Mouse (Mus musculus): ENCODE data around the gene Echs1. TPM values are rescaled to one million over a fixed set of nuclear protein-coding genes. Genes with fewer than 3 reads are reported as not detected.

Echs1 gene
- total and polyA plus RNA-seq, 3 experiments: 43.3 to 72.0 (median 47.8) TPM

- dilution Hi-C loops (cut with MboI; ENCODE audit: extremely low pct_ligation_motif_present, extremely low pct_unique_long_range_greater_than_20kb, low sequenced_read_pairs) (no loop called here), in situ Hi-C loops (cut with MboI; ENCODE audit: low pct_ligation_motif_present, low pct_unique_long_range_greater_than_20kb, low sequenced_read_pairs) (loop anchor here (25.0 kb wide), 1 partner anchor 759 kb away; the partner anchor contains the start of genes Odf3, Scgb1c1 and Urah)
- no peak overlapping the region for H3K9ac ChIP-seq (ENCODE audit: insufficient read depth, low read depth)
- TF ChIP-seq SMC3 (IDR thresholded peaks at IDR 0.05; ENCODE audit: low read depth, low read length): peak; percentile 82
- peak; percentile 64 to 91 for TF ChIP-seq CTCF (conservative IDR thresholded peaks at IDR 0.05 in 1 of 2, IDR thresholded peaks at IDR 0.05 in 1 of 2; ENCODE audit: low read depth in 2 of 2, low read length in 2 of 2)
- peak; percentile 93 for TF ChIP-seq RAD21 (IDR thresholded peaks at IDR 0.05; ENCODE audit: low read depth, low read length)
- no peak for TF ChIP-seq UBTF (IDR thresholded peaks at IDR 0.05; ENCODE audit: low read depth, low read length)
- TF ChIP-seq CHD2 (IDR thresholded peaks at IDR 0.05; ENCODE audit: low read length): no peak
- TF ChIP-seq ZC3H11A (IDR thresholded peaks at IDR 0.05; ENCODE audit: low read depth, low read length): peak; percentile 74
- no peak for TF ChIP-seq NELFE (IDR thresholded peaks at IDR 0.05; ENCODE audit: low read depth, low read length)
- TF ChIP-seq RCOR1 (conservative IDR thresholded peaks at IDR 0.05; ENCODE audit: low read depth, low read length): no peak
- DNase-seq (ENCODE audit: extremely low read depth): peak; percentile 81
- H3K27me3 ChIP-seq (replicated peaks): peaks cover 46% of the 10 kb centered on the region
- H3K36me3 ChIP-seq (replicated peaks in 1 of 2; ENCODE audit: control insufficient read depth in 1 of 2, insufficient read depth in 1 of 2, low read length in 1 of 2): no peaks in the 10 kb centered on the region
- peaks cover 17 to 22% of the 10 kb centered on the region in 2 experiments for H3K4me1 ChIP-seq (ENCODE audit: control insufficient read depth in 1 of 2, insufficient read depth in 2 of 2)
- no peak overlapping the region for H3K4me3 ChIP-seq (replicated peaks in 1 of 3; ENCODE audit: low read depth in 2 of 3, low read length in 2 of 3, poor library complexity in 1 of 3)
- no peaks in the 10 kb centered on the region for H3K79me2 ChIP-seq (replicated peaks; ENCODE audit: control insufficient read depth, extremely low read depth, insufficient read depth, poor library complexity, severe bottlenecking)
- no peaks in the 10 kb centered on the region for H3K9me3 ChIP-seq (replicated peaks; ENCODE audit: low read length)
- H3K4me2 ChIP-seq (ENCODE audit: insufficient read depth, low read depth, poor library complexity, severe bottlenecking): peak overlapping the region; percentile 69
- H3K27ac ChIP-seq (ENCODE audit: insufficient read depth, low read depth): no peak overlapping the region
These were observed 37.6 kb downstream of the Echs1 start for GRCm38 (mm10) chr7:140078711-140079110.

- dilution Hi-C loops (cut with MboI; ENCODE audit: extremely low pct_ligation_motif_present, extremely low pct_unique_long_range_greater_than_20kb, low sequenced_read_pairs): no loop called here
- H3K4me3 ChIP-seq (replicated peaks in 1 of 3; ENCODE audit: low read depth in 2 of 3, low read length in 2 of 3, poor library complexity in 1 of 3): no peak overlapping the region
- H3K79me2 ChIP-seq (replicated peaks; ENCODE audit: control insufficient read depth, extremely low read depth, insufficient read depth, poor library complexity, severe bottlenecking): no peaks in the 10 kb centered on the region
These were observed 38.6 kb downstream of the Echs1 start for GRCm38 (mm10) chr7:140077698-140078097.

DNA sequence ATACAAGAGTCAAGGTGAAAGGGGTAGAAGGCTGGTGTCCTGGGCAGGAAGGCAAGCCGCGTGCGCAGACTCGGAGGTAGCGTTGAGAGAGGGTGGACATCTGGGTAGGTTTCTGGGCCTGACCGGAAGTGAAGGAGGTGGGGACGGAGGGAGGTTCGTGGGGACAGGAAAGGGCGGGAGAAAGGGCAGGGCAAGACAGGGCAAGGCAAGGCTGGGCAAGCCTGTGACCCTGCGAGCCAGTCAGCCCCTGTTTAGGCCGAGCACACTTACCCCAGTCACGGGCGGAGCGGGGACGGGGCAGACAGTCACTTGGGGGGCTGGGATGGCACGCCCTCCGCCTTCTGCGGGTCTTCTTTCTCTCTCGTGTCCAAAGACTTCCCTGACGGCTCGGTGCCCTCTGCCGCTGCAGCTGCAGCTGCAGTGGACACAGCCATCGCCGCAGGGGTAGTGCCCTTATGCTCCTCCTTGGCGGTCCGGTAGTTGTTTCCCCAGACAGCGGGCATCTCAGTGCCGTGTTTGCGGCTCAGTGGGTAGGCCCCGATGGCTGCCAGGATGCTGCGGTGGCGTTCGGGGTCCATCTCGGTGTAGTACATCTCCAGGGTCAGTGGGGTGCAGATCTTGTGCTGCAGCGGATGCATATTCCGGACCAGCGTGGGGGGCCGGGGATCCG lies 46.1 kb downstream of the Echs1 start:
- dilution Hi-C loops (cut with MboI; ENCODE audit: extremely low pct_ligation_motif_present, extremely low pct_unique_long_range_greater_than_20kb, low sequenced_read_pairs) (no loop called here), in situ Hi-C loops (cut with MboI; ENCODE audit: low pct_ligation_motif_present, low pct_unique_long_range_greater_than_20kb, low sequenced_read_pairs) (no loop called here)
- Histone ChIP-seq H3K9ac (ENCODE audit: insufficient read depth, low read depth) (no peak overlapping the region), H3K27ac (ENCODE audit: insufficient read depth, low read depth) (no peak overlapping the region), H3K4me1 (ENCODE audit: control insufficient read depth in 1 of 2, insufficient read depth in 2 of 2) (peaks cover 4 to 6% of the 10 kb centered on the region in 2 experiments; a peak in 3 of 4 replicates), H3K27me3 (replicated peaks) (peaks cover 25% of the 10 kb centered on the region), H3K79me2 (replicated peaks; ENCODE audit: control insufficient read depth, extremely low read depth, insufficient read depth, poor library complexity, severe bottlenecking) (no peaks in the 10 kb centered on the region), H3K36me3 (replicated peaks in 1 of 2; ENCODE audit: control insufficient read depth in 1 of 2, insufficient read depth in 1 of 2, low read length in 1 of 2) (no peaks in the 10 kb centered on the region), H3K9me3 (replicated peaks; ENCODE audit: low read length) (peaks cover 2% of the 10 kb centered on the region), H3K4me3 (replicated peaks in 1 of 3; ENCODE audit: low read depth in 2 of 3, low read length in 2 of 3, poor library complexity in 1 of 3) (no peak overlapping the region), H3K4me2 (ENCODE audit: insufficient read depth, low read depth, poor library complexity, severe bottlenecking) (no peak overlapping the region)
- TF ChIP-seq ETS1 (conservative IDR thresholded peaks at IDR 0.05; ENCODE audit: low read depth, low read length): no peak
- TF ChIP-seq HCFC1 (IDR thresholded peaks at IDR 0.05; ENCODE audit: low read depth, low read length): no peak
- no peak for TF ChIP-seq SMC3 (IDR thresholded peaks at IDR 0.05; ENCODE audit: low read depth, low read length)
- no peak for TF ChIP-seq ZNF384 (IDR thresholded peaks at IDR 0.05; ENCODE audit: low read depth, low read length)
- TF ChIP-seq USF2 (conservative IDR thresholded peaks at IDR 0.05; ENCODE audit: low read depth, low read length): no peak
- no peak for TF ChIP-seq GABPA (IDR thresholded peaks at IDR 0.05; ENCODE audit: insufficient replicate concordance, low read depth, low read length)
- no peak for TF ChIP-seq RAD21 (IDR thresholded peaks at IDR 0.05; ENCODE audit: low read depth, low read length)
- TF ChIP-seq E2F4 (IDR thresholded peaks at IDR 0.05; ENCODE audit: insufficient replicate concordance, low read depth, low read length): no peak
- TF ChIP-seq TBP (conservative IDR thresholded peaks at IDR 0.05; ENCODE audit: low read depth, low read length): no peak
- TF ChIP-seq MAFK (IDR thresholded peaks at IDR 0.05; ENCODE audit: insufficient replicate concordance, low read length): no peak
- TF ChIP-seq ZMIZ1 (IDR thresholded peaks at IDR 0.05; ENCODE audit: low read depth, low read length): no peak
- TF ChIP-seq NELFE (IDR thresholded peaks at IDR 0.05; ENCODE audit: low read depth, low read length): no peak
- no peak for TF ChIP-seq JUN (IDR thresholded peaks at IDR 0.05; ENCODE audit: insufficient read depth, low read depth, low read length)
- TF ChIP-seq ELF1 (IDR thresholded peaks at IDR 0.05; ENCODE audit: low read depth, low read length): no peak
- TF ChIP-seq USF1 (IDR thresholded peaks at IDR 0.05; ENCODE audit: low read depth, low read length): no peak
- no peak for DNase-seq (ENCODE audit: extremely low read depth)

More at GRCm38 (mm10) chr7:140077698-140078097, 38.6 kb downstream of the Echs1 start:
- DNase-seq (ENCODE audit: extremely low read depth): peak; percentile 37
- Histone ChIP-seq H3K27ac (ENCODE audit: insufficient read depth, low read depth) (no peak overlapping the region), H3K27me3 (replicated peaks) (peaks cover 47% of the 10 kb centered on the region), H3K36me3 (replicated peaks in 1 of 2; ENCODE audit: control insufficient read depth in 1 of 2, insufficient read depth in 1 of 2, low read length in 1 of 2) (no peaks in the 10 kb centered on the region), H3K4me1 (ENCODE audit: control insufficient read depth in 1 of 2, insufficient read depth in 2 of 2) (peaks cover 17 to 22% of the 10 kb centered on the region in 2 experiments), H3K4me2 (ENCODE audit: insufficient read depth, low read depth, poor library complexity, severe bottlenecking) (peak overlapping the region; percentile 25; the same call in 1 of the 2 replicates), H3K9me3 (replicated peaks; ENCODE audit: low read length) (no peaks in the 10 kb centered on the region), H3K9ac (ENCODE audit: insufficient read depth, low read depth) (no peak overlapping the region)
- TF ChIP-seq ZNF384 (IDR thresholded peaks at IDR 0.05; ENCODE audit: low read depth, low read length) (peak; percentile 86), POLR2A (IDR thresholded peaks at IDR 0.05; ENCODE audit: low read depth, low read length) (no peak)
- in situ Hi-C loops (cut with MboI; ENCODE audit: low pct_ligation_motif_present, low pct_unique_long_range_greater_than_20kb, low sequenced_read_pairs): loop anchor here (25.0 kb wide), 1 partner anchor 760 kb away; the partner anchor contains the start of genes Odf3, Scgb1c1 and Urah

All from CH12.LX (cell line).